Mouse (Mus musculus) granulocyte monocyte progenitor cell, adult 5-6 weeks (primary cell): ENCODE results near the gene Lgr4. TPM values are rescaled to one million over a fixed set of nuclear protein-coding genes. Genes with fewer than 3 reads are reported as not detected.

Experiments used
- ATAC-seq: replicated peaks from 2 replicates; pipeline ENCODE4 v1.8.0; 2016; ENCODE audit warnings: mild to moderate bottlenecking, moderate TSS enrichment, inconsistent platforms; ENCODE audit not compliant: poor library complexity, severe bottlenecking
- total RNA-seq, 2 experiments: library from RNA; stranded (forward) in 1 of 2; stranded (reverse) in 1 of 2; fragments of 200-712, 200-1000 nt in 1 of 2; fragments of >200 nt in 1 of 2; fragmentation: Nextera tagmentation in 1 of 2; gene quantifications; 2 replicates each; pipeline ENCODE4 v1.2.3; 2014 to 2017

Gene Lgr4
- total RNA-seq, 2 experiments from 2014 or later, result 0.72 to 0.80 TPM

- ATAC-seq, result no peak
Measured at GRCm38 (mm10) chr2:109945532-109945931, 28.1 kb downstream of the Lgr4 start.

DNA sequence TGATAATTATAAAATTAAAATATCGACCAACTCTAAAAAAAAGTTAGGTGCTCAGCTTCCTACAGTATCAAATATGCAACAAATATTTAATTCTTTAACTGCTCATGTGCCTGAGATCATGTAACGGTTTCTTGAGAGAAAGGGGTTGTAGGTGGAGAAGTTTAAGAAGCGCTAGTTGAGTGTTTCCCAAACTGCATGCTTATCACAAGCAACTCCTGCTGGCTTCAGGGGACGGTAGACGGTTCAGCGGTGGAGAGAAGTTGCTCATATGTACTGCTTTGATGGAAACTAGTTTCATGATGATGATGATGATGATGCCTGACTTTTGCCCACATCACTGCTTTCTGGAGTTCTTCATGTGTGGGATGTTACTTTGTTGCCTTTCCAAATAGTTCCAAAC lies 29.0 kb downstream of the Lgr4 start:
- no peak for ATAC-seq

DNA sequence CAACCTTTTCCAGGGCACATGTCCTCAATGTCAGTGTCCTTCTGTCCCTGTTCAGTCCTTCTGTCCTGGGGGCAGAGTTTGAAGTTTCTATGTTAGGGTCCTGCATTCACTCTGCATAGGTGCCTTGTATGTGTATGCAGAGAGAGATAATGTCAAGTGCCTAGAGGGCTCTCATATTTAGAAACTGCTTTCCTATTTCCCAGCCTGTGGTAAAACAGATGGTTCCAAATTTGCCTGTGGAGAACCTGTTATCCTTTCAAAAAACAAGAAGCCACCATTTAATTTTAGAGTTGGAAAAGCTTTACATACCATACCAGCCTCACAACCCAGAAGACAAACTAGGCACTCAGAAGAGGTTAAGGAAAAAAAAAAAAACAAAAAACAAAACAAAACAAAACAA lies 32.1 kb downstream of the Lgr4 start:
- ATAC-seq, result no peak

DNA sequence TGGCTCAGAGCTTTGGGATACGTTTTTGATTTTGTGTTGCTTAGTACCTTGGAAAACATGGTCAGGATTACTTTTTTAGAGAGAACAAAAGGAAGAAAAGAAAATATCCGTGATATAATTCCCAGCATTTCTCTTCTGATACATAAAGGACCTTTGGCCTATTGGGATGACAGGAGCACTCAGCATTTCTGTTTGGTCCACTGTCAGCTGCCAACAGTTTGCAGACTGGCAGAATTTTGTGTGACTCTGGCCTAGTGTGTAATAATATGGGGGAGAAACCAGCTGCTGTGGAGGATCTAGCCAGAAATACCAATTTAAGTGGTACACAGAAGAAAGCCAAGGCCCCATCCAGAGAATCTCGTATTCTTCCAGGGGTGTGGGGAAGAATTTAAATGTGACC lies 32.9 kb downstream of the Lgr4 start:
- no peak for ATAC-seq

- ATAC-seq, result no peak
Measured at GRCm38 (mm10) chr2:109951050-109951449, 33.6 kb downstream of the Lgr4 start.

DNA sequence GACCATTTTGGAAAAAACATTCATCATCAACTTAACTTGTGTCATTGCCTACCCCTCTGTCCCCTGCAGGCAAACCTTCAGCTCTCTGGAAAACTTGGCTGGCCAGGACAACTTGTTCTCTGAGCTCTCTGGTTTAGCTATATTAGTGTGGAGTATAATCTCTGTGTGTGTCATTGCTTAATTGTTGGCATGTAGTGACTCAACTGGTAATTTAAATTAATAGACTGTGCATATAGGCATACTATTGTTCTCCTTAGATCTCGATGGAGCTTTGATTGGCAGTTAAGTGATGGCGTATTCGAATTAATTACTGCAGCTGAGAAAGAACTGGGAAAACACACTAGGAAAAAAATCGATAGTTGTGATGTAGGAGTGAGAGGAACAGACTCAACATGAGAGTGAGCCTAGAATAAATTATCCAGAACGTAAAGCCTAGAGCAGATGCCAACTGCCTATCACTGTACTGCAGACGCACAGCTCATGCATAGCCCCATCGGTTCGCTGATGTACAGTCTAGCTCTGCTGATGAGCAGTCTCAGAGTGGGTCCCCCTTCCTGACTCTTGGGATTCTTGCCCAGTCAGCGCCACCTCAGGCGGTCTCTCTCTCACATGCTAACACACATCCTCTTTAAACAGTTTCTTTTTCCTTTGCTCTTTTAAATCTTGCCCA lies 35.7 kb downstream of the Lgr4 start:
- ATAC-seq, result peak; percentile 69

- peak; percentile 64 for ATAC-seq
Measured at GRCm38 (mm10) chr2:109953893-109954292, 36.4 kb downstream of the Lgr4 start.

- ATAC-seq, result no peak
Measured at GRCm38 (mm10) chr2:109955060-109955459, 37.6 kb downstream of the Lgr4 start.

GRCm38 (mm10) chr2:109955910-109956309 lies 38.5 kb downstream of the Lgr4 start:
- ATAC-seq, result no peak

DNA sequence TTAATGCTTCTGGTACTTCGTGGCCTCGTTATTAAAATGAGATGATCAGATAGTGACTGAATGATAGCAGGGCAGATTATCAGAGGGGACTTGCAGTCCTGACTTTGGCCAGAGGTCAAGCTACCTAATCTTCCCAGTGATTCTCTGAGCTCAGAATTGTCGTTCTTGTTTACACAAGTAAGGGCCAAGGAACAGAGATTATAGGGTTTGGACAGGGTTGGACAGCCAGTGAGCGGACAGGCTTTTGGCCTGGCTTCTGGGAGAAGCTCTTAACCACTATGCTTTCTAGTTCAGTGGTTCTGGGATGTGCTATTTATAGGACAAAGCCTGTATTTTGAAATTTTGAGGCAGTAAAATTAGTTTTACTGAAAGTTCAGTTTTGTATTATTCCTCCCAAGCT lies 39.3 kb downstream of the Lgr4 start:
- no peak for ATAC-seq

DNA sequence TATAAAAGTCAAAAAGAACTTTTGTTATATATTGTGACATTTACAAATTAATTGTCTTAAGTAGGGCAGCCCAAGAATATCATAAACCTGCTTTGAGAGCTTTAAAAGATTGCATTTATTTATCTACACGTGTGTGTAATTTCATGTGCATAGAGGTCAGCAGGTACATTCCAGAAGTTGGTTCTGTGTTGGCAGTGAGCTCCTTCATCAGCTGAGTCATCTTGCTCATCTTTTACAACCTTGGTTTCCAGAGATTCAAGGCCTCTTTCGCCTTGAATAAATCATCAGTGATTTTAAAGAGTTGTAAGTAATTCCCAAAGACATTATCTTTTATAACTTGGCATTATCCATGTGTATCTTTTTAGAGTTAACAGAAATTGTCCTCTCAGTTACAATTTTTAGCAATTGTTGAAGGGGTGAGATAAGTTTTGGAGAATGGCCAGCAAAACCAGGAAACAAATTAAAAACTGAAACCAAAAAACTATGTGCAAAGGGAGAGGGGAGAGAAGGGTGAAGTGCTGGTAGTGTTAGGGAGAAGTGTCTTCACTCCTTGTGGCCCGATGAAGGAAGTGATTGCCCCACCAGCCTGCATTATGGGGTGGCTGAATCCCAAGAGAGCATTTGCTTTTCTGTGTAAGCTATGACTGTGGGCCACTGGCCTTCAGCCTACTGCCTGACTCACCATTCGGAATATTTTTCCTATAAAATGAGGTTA lies 41.4 kb downstream of the Lgr4 start:
- peak; percentile 100 for ATAC-seq

- no peak for ATAC-seq
Measured at GRCm38 (mm10) chr2:109959407-109960075, 42.1 kb downstream of the Lgr4 start.

- no peak for ATAC-seq
Measured at GRCm38 (mm10) chr2:109960246-109960645, 42.8 kb downstream of the Lgr4 start.

GRCm38 (mm10) chr2:109961174-109961573 lies 43.7 kb downstream of the Lgr4 start:
- no peak for ATAC-seq

GRCm38 (mm10) chr2:109963591-109964258 lies 46.3 kb downstream of the Lgr4 start:
- ATAC-seq, result no peak

DNA sequence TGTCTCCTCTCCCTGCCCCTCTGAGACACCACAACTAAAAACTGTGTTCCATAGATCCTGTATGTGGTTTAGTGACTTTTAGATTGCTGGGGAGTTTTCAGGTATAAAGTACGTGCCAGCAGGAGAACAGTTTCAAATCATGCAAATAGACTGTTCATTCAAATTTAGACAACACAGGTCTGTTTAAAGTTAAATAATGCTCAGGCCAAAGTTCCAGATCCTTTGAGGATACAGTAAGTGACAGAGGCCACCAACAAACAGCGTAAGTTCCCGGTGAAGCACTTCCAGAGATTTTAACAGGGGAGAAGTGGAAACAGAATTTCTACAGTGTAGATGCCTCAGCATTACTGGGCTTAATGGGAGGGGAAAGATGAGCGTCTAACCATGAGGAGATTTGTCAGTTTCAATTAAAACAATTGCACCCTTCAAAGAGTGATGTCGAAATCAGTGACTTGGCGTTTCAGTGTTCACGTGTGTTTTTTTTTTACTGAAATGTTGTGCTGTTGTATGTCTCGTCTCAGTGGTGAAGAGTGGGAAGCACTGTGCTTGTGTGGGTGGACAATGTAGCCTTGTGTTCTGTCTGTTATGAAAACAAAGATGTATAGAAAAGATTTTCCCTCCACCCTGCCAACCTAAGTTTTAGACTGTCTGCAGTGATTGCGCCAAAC lies 48.4 kb downstream of the Lgr4 start:
- ATAC-seq, result peak; percentile 80

DNA sequence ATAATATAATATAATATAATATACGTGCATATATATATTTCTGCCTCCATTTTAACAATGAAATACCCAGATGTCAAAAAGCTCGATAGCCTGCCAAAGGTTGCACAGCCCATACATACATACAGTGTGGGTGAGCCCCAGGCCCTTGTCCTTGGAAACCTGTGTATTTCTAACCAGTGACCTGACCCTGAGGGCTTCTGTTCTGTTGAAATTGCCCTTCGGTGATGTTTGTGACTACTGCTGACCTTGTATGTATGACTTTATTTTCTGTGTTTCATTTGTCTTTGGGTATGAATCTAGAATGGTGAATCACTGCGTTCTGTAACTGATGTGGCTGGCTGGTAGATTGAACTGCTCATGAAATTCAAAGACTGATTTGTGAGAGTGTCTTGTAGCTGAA lies 49.4 kb downstream of the Lgr4 start:
- ATAC-seq, result no peak

DNA sequence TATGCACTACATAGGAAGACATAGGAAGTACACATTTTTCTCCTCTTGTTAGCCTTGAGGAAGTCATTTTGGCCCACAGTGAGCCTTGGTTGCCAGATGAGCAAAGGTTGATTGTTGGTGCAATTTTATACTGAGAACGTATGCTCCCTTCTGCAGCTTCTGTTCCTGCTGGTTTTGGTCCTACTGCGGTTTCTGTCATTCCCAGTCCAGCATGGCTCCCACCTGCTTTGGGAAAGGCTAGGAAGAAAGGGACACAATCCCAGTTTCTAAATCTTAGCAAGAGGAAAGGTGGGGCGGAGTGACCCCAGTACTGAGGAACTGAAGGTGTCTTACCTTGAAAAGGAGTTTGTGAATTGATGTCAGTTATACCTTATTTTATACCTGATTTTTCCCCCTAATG lies 51.9 kb downstream of the Lgr4 start:
- ATAC-seq, result no peak

DNA sequence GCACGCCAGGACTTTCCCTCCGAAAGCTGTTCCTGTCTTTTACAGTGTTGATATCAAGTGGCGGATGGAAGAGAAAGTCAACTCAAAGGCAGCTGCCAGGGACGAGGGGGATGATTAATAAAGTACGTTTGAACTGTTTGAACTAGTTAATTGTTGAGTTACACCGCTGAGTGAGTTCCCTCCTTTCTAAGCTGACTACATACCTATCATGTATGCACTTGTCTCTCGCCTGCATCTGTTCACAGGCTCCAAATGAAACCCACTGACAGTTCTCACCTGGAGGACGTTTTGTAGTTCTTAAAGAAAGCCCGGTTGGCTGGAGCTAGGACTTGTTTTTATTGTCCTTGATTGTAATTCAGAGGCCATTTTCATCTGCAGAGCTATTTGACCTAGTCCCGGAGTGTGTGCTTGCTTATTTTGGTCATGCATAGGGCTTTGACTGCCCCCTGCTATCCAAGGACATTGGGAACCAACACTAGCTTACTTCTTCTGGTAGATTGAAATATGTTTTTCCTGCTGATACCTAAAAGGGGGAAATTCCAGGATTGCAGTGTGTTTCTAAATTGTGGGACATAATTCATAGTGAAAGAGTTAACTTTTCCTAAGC lies 52.6 kb downstream of the Lgr4 start:
- ATAC-seq, result no peak
